Mouse (Mus musculus): ENCODE results near the gene S100a14. TPM values are rescaled to one million over a fixed set of nuclear protein-coding genes. Genes with fewer than 3 reads are reported as not detected.

Gene S100a14
- polyA plus RNA-seq (2015; fragmentation: Nextera tagmentation; extraction: Ambion mirVana), result 134 and 141 TPM in 2 replicates

DNA sequence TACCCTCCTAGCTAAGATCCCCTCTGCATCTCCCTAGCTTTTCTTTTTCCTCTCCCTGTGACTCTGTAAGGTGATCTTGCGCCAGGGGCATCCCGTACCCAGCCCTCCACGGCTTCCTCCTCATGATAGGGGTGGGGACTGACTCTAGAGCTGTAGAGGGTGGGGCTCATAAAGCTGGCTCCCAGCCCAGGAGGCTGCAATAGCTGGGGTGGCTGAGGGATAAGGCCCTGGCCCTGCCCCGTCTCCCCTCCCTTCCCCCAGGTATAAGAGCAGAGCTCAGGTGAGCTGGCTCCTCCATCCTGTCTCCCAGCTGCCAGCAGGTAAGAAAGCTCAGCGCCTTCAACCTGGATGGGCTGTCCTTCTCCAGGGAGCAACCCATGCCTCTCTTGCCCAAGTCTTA is at the start of gene S100a14:
S100a14 (plus strand) TSS at position 277 of the 400 bp plus-strand sequence.
- H3K36me3 ChIP-seq, result no peaks in the 10 kb centered on the region
- H3K4me1 ChIP-seq, result peaks cover 11% of the 10 kb centered on the region
- 46% methylated on average over 5 of the region's 5 CpGs for WGBS
- no peaks in the 10 kb centered on the region for H3K27me3 ChIP-seq
- H3K9ac ChIP-seq, result no peak within 1 kb of the TSS
- H3K27ac ChIP-seq (replicated peaks), result peak within 1 kb of the TSS; percentile 80
- peak within 1 kb of the TSS; percentile 33 for H3K4me2 ChIP-seq (replicated peaks)
- peak within 1 kb of the TSS; percentile 32 for H3K4me3 ChIP-seq (replicated peaks)
- ATAC-seq (ENCODE audit: insufficient number of reproducible peaks, low FRiP score, low TSS enrichment, low read depth), result peak; percentile 74
- H3K9me3 ChIP-seq (replicated peaks), result no peaks in the 10 kb centered on the region

DNA sequence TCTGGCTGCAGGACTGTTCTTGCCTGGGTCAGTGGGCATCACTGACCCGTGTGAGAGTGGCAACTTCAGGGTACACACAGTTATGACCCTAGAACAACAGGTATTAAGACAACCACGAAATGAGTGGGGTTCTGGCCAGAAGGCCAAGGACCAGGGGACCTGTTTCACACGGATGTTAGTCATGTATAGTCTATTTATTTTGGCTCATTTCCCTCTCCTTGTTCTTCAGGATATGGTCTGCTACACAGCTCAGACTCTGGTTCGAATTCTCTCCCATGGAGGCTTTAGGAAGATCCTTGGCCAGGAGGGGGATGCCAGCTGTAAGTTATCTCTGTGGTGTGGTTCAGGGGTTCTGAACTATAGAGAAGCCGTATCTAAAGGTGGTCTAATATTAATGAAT is 39.7 kb upstream of the S100a14 start:
- Histone ChIP-seq H3K9me3 (replicated peaks) (no peaks in the 10 kb centered on the region), H3K9ac (no peak overlapping the region), H3K36me3 (peaks cover 70% of the 10 kb centered on the region), H3K27me3 (no peaks in the 10 kb centered on the region), H3K27ac (replicated peaks) (no peak overlapping the region), H3K4me1 (peaks cover 10% of the 10 kb centered on the region; the same call in 1 of the 2 replicates), H3K4me2 (replicated peaks) (no peak overlapping the region), H3K4me3 (replicated peaks) (no peak overlapping the region)
- ATAC-seq (ENCODE audit: insufficient number of reproducible peaks, low FRiP score, low TSS enrichment, low read depth), result no peak
- 78% methylated on average over 5 of the region's 5 CpGs for WGBS

DNA sequence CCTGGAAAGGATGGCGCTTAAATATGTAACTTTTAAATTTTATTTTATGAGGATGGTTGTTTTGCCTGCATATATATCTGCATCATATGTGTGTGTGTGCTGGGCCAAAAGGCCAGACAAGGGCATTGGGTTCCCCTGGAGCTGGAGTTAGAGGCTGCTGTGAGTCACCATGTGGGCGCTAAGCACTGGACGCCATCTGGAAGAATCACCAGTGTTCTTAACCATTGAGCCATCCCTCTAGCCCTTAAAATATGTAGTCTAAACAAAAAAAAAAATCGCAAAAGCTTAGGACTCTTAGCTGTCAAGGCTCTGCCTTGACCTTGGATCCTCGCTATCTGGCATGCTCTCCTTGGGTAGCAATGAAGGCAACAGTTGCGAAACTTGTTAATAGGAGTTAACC is 38.1 kb upstream of the S100a14 start:
- no peak overlapping the region for H3K4me3 ChIP-seq (replicated peaks)
- H3K27me3 ChIP-seq, result no peaks in the 10 kb centered on the region
- H3K9ac ChIP-seq, result no peak overlapping the region
- ATAC-seq (ENCODE audit: insufficient number of reproducible peaks, low FRiP score, low TSS enrichment, low read depth), result no peak
- peaks cover 10% of the 10 kb centered on the region; the same call in 1 of the 2 replicates for H3K4me1 ChIP-seq
- no peak overlapping the region for H3K27ac ChIP-seq (replicated peaks)
- H3K36me3 ChIP-seq, result peaks cover 56% of the 10 kb centered on the region
- 81% methylated on average over 6 of the region's 6 CpGs for WGBS
- H3K9me3 ChIP-seq (replicated peaks), result no peaks in the 10 kb centered on the region
- no peak overlapping the region for H3K4me2 ChIP-seq (replicated peaks)

DNA sequence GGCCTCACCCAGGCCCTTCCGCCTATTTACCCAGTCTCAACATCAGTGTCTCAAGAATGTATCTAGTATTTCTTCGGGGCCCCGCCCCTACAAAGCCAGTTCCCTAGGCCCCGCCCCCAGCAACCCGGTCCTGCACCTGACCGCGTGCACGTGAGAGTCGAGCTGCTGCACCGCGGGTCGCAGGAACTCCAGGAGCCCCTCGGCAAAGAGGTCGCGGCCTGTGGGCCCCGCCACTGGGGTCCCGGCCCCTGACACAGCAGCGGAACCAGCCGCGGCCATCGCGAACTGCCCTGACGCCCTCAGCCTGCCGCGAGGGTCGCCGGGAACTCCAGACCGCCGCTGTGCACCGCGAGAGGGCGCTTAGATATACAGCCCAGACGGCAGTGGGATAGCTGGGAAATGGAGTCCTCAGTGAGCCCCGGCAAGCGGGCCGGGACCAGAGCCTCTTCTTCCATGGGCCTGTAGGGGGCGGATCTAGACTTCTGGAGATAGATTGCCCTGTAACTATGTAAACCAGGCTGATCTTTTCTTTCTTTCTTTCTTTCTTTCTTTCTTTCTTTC is 35.9 kb upstream of the S100a14 start, which contains the start of gene Snapin:
Snapin (minus strand) TSS at position 338 of the 561 bp plus-strand sequence.
- Histone ChIP-seq H3K27ac (replicated peaks) (peak within 1 kb of the TSS; percentile 84), H3K9me3 (replicated peaks) (no peaks in the 10 kb centered on the region), H3K9ac (peak within 1 kb of the TSS; percentile 80), H3K27me3 (no peaks in the 10 kb centered on the region), H3K4me3 (replicated peaks) (peak within 1 kb of the TSS; percentile 89), H3K4me1 (peaks cover 10% of the 10 kb centered on the region; the same call in 1 of the 2 replicates), H3K36me3 (peaks cover 40% of the 10 kb centered on the region), H3K4me2 (replicated peaks) (peak within 1 kb of the TSS; percentile 63)
- under 1% methylated on average over 37 of the region's 37 CpGs for WGBS
- ATAC-seq (ENCODE audit: insufficient number of reproducible peaks, low FRiP score, low TSS enrichment, low read depth), result peak; percentile 97

DNA sequence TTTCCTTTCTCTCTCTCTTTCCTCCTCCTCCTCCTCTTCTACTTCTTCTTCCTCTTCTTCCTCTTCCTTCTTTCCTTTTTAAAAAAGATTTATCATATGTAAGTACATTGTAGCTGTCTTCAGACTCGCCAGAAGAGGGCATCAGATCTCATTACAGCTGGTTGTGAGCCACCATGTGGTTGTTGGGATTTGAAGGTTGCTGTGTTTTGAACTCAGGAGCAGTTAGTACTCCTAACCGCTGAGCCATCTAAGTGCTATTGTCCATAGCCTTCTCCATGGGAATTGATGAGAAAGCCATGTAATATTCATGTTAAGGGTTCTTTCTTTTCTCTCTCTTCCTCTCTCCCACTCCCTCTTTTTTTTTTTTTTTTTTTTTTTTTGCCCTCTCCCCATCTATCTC is 35.3 kb upstream of the S100a14 start:
- 38% methylated on average over 2 of the region's 2 CpGs for WGBS

DNA sequence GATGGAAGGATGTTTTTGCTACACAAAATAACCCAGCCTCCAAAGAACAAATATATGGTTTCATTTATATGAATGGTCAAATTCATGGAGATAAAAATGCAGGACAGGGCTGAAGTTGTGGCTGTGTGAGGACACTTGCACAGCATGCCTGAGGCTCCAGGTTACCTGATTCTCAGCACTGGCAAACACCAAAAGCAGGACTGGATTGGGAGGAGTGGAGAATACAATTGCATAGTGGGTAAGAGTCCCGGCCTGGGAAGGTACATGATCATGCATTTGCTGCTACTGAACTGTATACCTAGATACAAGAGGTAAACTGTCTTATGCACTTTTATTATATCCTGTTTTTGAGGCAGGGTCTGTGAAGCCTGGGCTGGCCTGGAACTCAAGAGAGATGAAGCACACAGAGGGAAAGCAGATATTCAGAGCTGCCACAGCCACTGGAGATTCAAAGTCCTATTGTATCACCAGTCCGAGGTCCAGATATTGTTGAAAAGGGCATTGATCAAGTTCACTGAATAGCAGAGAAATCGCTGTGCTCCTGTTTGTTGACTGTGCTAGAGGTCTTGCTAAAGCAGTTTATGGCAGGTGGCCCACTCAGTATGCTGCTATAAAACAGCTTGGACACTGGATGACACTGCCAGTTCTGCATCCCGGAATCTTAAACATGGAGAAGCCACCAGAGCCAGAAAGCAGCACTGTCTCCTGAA is 32.7 kb upstream of the S100a14 start:
- 62% methylated on average over 4 of the region's 4 CpGs for WGBS
- no peak overlapping the region for H3K27ac ChIP-seq (replicated peaks)

More for the DNA sequence above, 35.3 kb upstream of the S100a14 start:
- H3K4me2 ChIP-seq (replicated peaks), result no peak overlapping the region
- H3K4me1 ChIP-seq, result peaks cover 10% of the 10 kb centered on the region; the same call in 1 of the 2 replicates
- no peaks in the 10 kb centered on the region for H3K9me3 ChIP-seq (replicated peaks)
- H3K27me3 ChIP-seq, result no peaks in the 10 kb centered on the region
- no peak for ATAC-seq (ENCODE audit: insufficient number of reproducible peaks, low FRiP score, low TSS enrichment, low read depth)
- no peak overlapping the region for H3K9ac ChIP-seq
- peaks cover 40% of the 10 kb centered on the region for H3K36me3 ChIP-seq
- no peak overlapping the region for H3K4me3 ChIP-seq (replicated peaks)
- no peak overlapping the region for H3K27ac ChIP-seq (replicated peaks)

DNA sequence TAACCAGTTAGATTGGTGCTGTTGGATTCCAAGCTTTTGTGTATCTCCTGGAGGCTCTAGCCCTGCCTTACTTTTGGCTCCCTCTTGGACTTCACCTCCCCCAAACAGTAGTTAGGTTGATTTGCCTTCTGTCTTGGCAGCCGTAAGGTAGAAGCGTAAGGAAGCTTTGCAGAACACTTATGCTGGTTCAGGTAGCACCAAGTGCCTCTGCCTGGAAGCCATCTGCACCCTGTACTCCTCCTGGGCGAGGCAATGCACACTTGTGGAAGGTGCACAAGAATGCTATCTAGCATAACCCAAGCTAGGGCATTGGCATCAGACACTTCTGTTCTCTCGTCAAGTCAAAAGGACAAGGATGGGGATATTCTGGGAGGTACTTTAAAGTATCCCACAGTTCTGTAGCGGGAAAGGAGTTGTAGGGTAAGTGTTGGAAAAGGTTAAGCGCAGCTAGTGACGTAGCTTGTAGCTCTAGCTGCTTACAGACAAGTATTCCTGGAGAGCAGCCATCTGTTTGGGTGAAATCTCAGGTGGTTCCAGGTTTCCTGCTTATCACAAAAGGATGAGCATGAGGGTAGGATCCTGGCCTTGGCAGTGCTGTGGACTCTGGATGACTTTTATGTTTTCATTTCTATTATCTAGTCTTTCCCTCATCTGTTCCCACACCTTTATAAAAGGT is 30.7 kb upstream of the S100a14 start:
- ATAC-seq (ENCODE audit: insufficient number of reproducible peaks, low FRiP score, low TSS enrichment, low read depth), result no peak
- WGBS, result 86% methylated on average over 7 of the region's 7 CpGs

More for the DNA sequence above, 32.7 kb upstream of the S100a14 start:
- Histone ChIP-seq H3K4me2 (replicated peaks) (no peak overlapping the region), H3K36me3 (peaks cover 43% of the 10 kb centered on the region), H3K4me1 (peaks cover 10% of the 10 kb centered on the region; the same call in 1 of the 2 replicates), H3K9me3 (replicated peaks) (no peaks in the 10 kb centered on the region), H3K9ac (no peak overlapping the region), H3K4me3 (replicated peaks) (no peak overlapping the region), H3K27me3 (no peaks in the 10 kb centered on the region)
- ATAC-seq (ENCODE audit: insufficient number of reproducible peaks, low FRiP score, low TSS enrichment, low read depth), result no peak

DNA sequence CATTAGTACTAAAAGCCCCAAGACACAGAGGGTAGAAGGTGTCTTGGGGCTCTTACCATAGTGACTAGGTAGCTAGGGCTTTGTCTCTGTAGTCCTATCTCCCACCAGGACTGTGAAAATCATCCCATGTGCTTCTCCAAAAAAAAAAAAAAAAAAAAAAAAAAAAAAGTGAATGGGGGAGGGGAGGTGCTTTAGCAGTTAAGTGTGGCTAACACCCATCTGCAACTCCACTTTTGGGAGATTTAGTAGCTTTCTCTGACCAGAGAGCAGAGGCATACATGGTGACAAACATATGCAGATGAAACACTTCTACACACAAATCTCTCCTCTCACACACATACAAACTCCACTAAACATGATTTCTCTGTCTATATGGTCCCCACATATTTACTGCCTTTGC is 29.1 kb upstream of the S100a14 start:
- no peaks in the 10 kb centered on the region for H3K4me1 ChIP-seq
- H3K27ac ChIP-seq (replicated peaks), result no peak overlapping the region
- no peaks in the 10 kb centered on the region for H3K27me3 ChIP-seq
- H3K36me3 ChIP-seq, result peaks cover 67% of the 10 kb centered on the region
- no peak for ATAC-seq (ENCODE audit: insufficient number of reproducible peaks, low FRiP score, low TSS enrichment, low read depth)
- no peak overlapping the region for H3K4me3 ChIP-seq (replicated peaks)
- H3K4me2 ChIP-seq (replicated peaks), result no peak overlapping the region
- no peak overlapping the region for H3K9ac ChIP-seq
- H3K9me3 ChIP-seq (replicated peaks), result no peaks in the 10 kb centered on the region

More for the DNA sequence above, 30.7 kb upstream of the S100a14 start:
- Histone ChIP-seq H3K4me2 (replicated peaks) (no peak overlapping the region), H3K27ac (replicated peaks) (no peak overlapping the region), H3K4me3 (replicated peaks) (no peak overlapping the region), H3K36me3 (peaks cover 51% of the 10 kb centered on the region), H3K4me1 (no peaks in the 10 kb centered on the region), H3K9ac (no peak overlapping the region), H3K27me3 (no peaks in the 10 kb centered on the region), H3K9me3 (replicated peaks) (no peaks in the 10 kb centered on the region)

DNA sequence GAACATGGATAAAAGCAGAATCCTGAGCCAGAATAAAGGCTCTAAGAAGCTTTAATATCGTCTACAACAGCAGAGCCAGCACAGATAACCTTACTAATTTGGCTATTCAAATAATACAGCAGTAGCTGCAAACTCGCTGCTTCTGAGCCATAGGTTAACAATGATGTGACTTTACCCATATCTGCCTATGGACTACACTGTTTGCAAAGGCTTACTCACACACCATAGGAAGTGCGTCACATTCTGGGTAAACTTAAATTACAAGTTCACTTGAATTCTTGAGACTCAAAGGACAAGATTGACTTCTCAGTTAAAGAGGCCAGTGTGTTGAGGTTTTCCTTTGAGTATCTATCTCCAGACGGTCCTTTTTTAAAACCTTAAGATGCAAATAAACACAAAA is 23.2 kb upstream of the S100a14 start:
- no peak for ATAC-seq (ENCODE audit: insufficient number of reproducible peaks, low FRiP score, low TSS enrichment, low read depth)
- Histone ChIP-seq H3K36me3 (peaks cover 80% of the 10 kb centered on the region), H3K4me3 (replicated peaks) (no peak overlapping the region)

DNA sequence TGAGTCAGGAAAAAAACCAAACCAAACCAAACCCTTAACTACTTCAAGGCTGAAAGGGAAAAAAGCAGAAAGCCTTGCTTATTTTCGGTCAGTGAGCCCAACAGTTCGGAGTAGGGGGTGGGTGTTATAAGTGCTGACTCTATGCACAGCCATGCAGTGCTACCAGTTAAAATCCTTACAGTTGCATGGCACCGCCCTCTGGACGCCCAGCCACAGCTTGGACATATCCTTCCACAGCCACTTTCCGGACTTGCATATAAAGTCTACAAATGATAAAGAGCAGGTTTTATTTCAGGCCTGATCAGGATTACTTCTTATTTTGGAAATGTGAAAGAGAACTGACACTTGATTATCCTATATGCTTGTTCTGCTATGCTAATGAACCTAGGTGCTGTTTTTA is 21.4 kb upstream of the S100a14 start:
- H3K4me1 ChIP-seq, result peaks cover 11% of the 10 kb centered on the region
- WGBS, result 88% methylated on average over 5 of the region's 5 CpGs
- peaks cover 64% of the 10 kb centered on the region for H3K36me3 ChIP-seq

More for the DNA sequence above, 23.2 kb upstream of the S100a14 start:
- Histone ChIP-seq H3K27me3 (no peaks in the 10 kb centered on the region), H3K9ac (no peak overlapping the region), H3K4me2 (replicated peaks) (no peak overlapping the region), H3K4me1 (peaks cover 11% of the 10 kb centered on the region), H3K9me3 (replicated peaks) (no peaks in the 10 kb centered on the region), H3K27ac (replicated peaks) (no peak overlapping the region)
- WGBS, result 82% methylated on average over 4 of the region's 4 CpGs

DNA sequence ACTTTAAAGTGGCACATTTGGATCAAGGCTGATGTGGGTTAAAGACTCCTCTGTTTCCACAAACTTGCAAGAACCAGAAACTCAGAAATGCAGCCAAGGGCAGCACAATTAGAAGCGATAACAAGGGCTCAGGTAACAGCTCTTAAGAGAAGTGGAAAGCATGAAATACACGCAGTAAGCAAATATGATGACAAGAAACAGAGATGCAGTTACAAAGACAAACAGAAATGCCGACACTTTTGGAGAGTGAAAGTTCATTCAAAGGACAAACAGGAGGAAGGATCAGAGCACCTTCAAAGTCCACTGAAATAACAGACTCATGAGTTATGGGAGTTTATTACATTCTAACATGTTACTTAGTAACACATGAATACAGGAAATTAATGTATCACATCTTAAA is 20.3 kb upstream of the S100a14 start:
- H3K4me2 ChIP-seq (replicated peaks), result no peak overlapping the region
- H3K27me3 ChIP-seq, result no peaks in the 10 kb centered on the region
- peaks cover 56% of the 10 kb centered on the region for H3K36me3 ChIP-seq
- ATAC-seq (ENCODE audit: insufficient number of reproducible peaks, low FRiP score, low TSS enrichment, low read depth), result no peak
- peaks cover 11% of the 10 kb centered on the region for H3K4me1 ChIP-seq
- no peaks in the 10 kb centered on the region for H3K9me3 ChIP-seq (replicated peaks)
- no peak overlapping the region for H3K4me3 ChIP-seq (replicated peaks)
- no peak overlapping the region for H3K9ac ChIP-seq
- 75% methylated on average over 3 of the region's 3 CpGs for WGBS
- H3K27ac ChIP-seq (replicated peaks), result no peak overlapping the region

More for the DNA sequence above, 21.4 kb upstream of the S100a14 start:
- Histone ChIP-seq H3K9me3 (replicated peaks) (no peaks in the 10 kb centered on the region), H3K27me3 (no peaks in the 10 kb centered on the region), H3K9ac (no peak overlapping the region), H3K4me3 (replicated peaks) (no peak overlapping the region), H3K27ac (replicated peaks) (no peak overlapping the region), H3K4me2 (replicated peaks) (no peak overlapping the region)
- ATAC-seq (ENCODE audit: insufficient number of reproducible peaks, low FRiP score, low TSS enrichment, low read depth), result no peak
